Comparison of ENCODE assay signal across 10 mouse cellular contexts in the genomic region with DNA sequence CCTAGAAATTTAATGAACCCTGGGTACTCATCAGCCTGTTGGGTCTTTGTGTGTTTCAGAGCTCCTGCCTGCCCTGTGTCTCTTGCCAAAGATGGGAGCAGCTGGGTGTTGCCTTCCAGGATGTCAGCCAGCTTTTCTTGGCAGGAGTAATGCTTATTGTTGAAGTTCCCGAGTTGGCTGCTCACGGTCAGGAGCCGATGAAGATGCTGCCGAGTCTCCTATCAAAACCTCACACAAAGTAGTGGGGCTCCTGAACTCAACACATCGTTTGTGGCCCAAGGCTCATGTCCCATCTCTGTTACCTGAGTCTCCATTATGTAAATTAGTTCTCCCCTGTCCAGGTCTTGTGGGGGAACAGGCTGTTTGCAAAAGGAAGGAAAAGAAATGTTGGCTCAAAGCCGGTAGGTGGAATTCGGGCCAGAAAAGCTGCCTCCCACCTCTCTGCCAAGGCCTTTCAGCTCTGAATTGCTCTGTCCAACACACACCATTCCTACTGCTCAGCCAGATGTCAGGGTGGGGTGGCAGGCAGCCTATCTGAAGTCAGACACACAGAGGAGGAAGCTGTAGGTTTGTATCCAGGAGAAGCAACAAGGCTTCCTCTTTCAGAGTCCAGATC.
DNase-seq lines count a peak whose midpoint lies in the region; ATAC-seq lines count a peak whose summit lies in the region.
"Had no signal": no experiment of that assay in that cellular context is flagged by ENCODE, and none has a peak within 500 bp of the region (broad histone marks: within the 10 kb centered on the region; RNA-seq: fewer than 3 reads in every experiment).

No protein-coding gene starts in this region.

- DNase-seq in heart, adult 11 months: peak; percentile 98
- no peak for DNase-seq in heart, embryonic 10.5 days (ENCODE audit: low spot score)
- DNase-seq in brain, adult 2 months (ENCODE audit: low read depth, low spot score): peak; percentile 72
- peak; percentile 69 for DNase-seq in gastrocnemius, postnatal 14 days
- DNase-seq in kidney, adult 18-20 months: peak; percentile 46
- peak; percentile 90 for DNase-seq in lung, postnatal 10 days
- DNase-seq in testis, postnatal 10 days (ENCODE audit: low spot score): peak; percentile 75

- intact Hi-C loops in gastrocnemius, postnatal 14 days (cut with DNase I; ENCODE audit: low total_unique reads): no loop called here

- no peak overlapping the region for H3K4me3 ChIP-seq in heart, embryonic 10.5 days
- H3K4me3 ChIP-seq: embryonic facial prominence, embryonic 13.5 days had no signal

- WGBS in heart, embryonic 10.5 days: 68% methylated on average over 7 of the region's 7 CpGs

- H3K27ac ChIP-seq in heart, embryonic 10.5 days: no peak overlapping the region
- H3K27ac ChIP-seq: embryonic facial prominence, embryonic 13.5 days had no signal

- ATAC-seq in activated CD4-positive, CD25-positive, alpha-beta regulatory T cell, adult 4 months: no peak

- no peaks in the 10 kb centered on the region for H3K27me3 ChIP-seq in heart, embryonic 10.5 days (ENCODE audit: insufficient read depth, poor library complexity, severe bottlenecking)
- H3K27me3 ChIP-seq: CH12.LX; embryonic facial prominence, embryonic 13.5 days had no signal

- H3K4me1 ChIP-seq in heart, embryonic 10.5 days: peaks cover 5% of the 10 kb centered on the region; the same call in 1 of the 2 replicates

- no peaks in the 10 kb centered on the region for H3K36me3 ChIP-seq in heart, embryonic 10.5 days
- H3K36me3 ChIP-seq: embryonic facial prominence, embryonic 13.5 days had no signal

- H3K9me3 ChIP-seq in heart, embryonic 10.5 days: no peaks in the 10 kb centered on the region
- H3K9me3 ChIP-seq: embryonic facial prominence, embryonic 13.5 days had no signal
